Mouse (Mus musculus) heart, postnatal 36 days (tissue): ENCODE measurements around the gene Antxrl. TPM values are rescaled to one million over a fixed set of nuclear protein-coding genes. Genes with fewer than 3 reads are reported as not detected.

ENCODE experiments used
- DNase-seq, 2 experiments: peaks; one replicate each; pipeline ENCODE4 v3.0.0; 2021 to 2022
- intact Hi-C: fragments of 180-260 bp; cut with DNase I; formaldehyde crosslinking; loops from one replicate; pipeline ENCODE4 v1.15.1; 2025
- total RNA-seq, 2 experiments: library from RNA; stranded (reverse); gene quantifications; 2 replicates each; pipeline ENCODE4 v1.2.3; 2021

The Antxrl gene
- total RNA-seq, result not detected

- no peak for DNase-seq
- intact Hi-C loops, result no loop called here
These were observed at the start of gene Antxrl for GRCm38 (mm10) chr14:34052516-34052915. TSS of gene Antxrl (plus strand) at chr14:34052707.

- DNase-seq, result no peak
These were observed 37.4 kb upstream of the Antxrl start, which contains the start of gene Gm30083 for GRCm38 (mm10) chr14:34015063-34015462. TSS of gene Gm30083 (minus strand) at chr14:34015182.

GRCm38 (mm10) chr14:34016381-34016780 is 36.1 kb upstream of the Antxrl start, which contains the start of gene Gm5460:
TSS of gene Gm5460 (plus strand) at chr14:34016758.
- intact Hi-C loops, result no loop called here
- DNase-seq, result no peak

More at GRCm38 (mm10) chr14:34015063-34015462, 37.4 kb upstream of the Antxrl start, which contains the start of gene Gm30083:
- intact Hi-C loops, result no loop called here

- DNase-seq, result no peak
- intact Hi-C loops, result no loop called here
These were observed 35.6 kb upstream of the Antxrl start for GRCm38 (mm10) chr14:34016938-34017337.

- no peak for DNase-seq
- intact Hi-C loops, result no loop called here
These were observed 25.8 kb upstream of the Antxrl start for GRCm38 (mm10) chr14:34026710-34027109.

GRCm38 (mm10) chr14:34033841-34034610 is 18.5 kb upstream of the Antxrl start:
- intact Hi-C loops, result no loop called here
- no peak for DNase-seq

- intact Hi-C loops, result no loop called here
- DNase-seq, result no peak
These were observed 11.3 kb upstream of the Antxrl start for GRCm38 (mm10) chr14:34041241-34041640.

GRCm38 (mm10) chr14:34043341-34043740 is 9.2 kb upstream of the Antxrl start:
- no peak for DNase-seq
- intact Hi-C loops, result no loop called here

- no peak for DNase-seq
- intact Hi-C loops, result no loop called here
These were observed 2.3 kb upstream of the Antxrl start for GRCm38 (mm10) chr14:34050101-34050779.

- intact Hi-C loops, result no loop called here
- no peak for DNase-seq
These were observed 19.2 kb downstream of the Antxrl start for GRCm38 (mm10) chr14:34071665-34072064.

- intact Hi-C loops, result no loop called here
- no peak for DNase-seq
These were observed 22.8 kb downstream of the Antxrl start for GRCm38 (mm10) chr14:34075346-34075745.

GRCm38 (mm10) chr14:34077222-34077621 is 24.7 kb downstream of the Antxrl start:
- intact Hi-C loops, result no loop called here
- DNase-seq, result no peak

GRCm38 (mm10) chr14:34078293-34078692 is 25.8 kb downstream of the Antxrl start:
- intact Hi-C loops, result no loop called here
- DNase-seq, result no peak

- intact Hi-C loops, result loop anchor here (1.0 to 5.0 kb wide), 7 partner anchors 24 to 472 kb away; no protein-coding TSS in a partner anchor
- peak; percentile 72 to 75 for DNase-seq
These were observed 28.0 kb downstream of the Antxrl start for GRCm38 (mm10) chr14:34080321-34080997.

GRCm38 (mm10) chr14:34085731-34086130 is 33.2 kb downstream of the Antxrl start, which contains the start of gene Anxa8:
TSS of gene Anxa8 (plus strand) at chr14:34085981.
- intact Hi-C loops, result no loop called here
- peak in 1 of 2 experiments; percentile 10 for DNase-seq

- DNase-seq, result no peak
- intact Hi-C loops, result no loop called here
These were observed 34.3 kb downstream of the Antxrl start for GRCm38 (mm10) chr14:34086806-34087205.

- no peak for DNase-seq
- intact Hi-C loops, result no loop called here
These were observed 35.4 kb downstream of the Antxrl start for GRCm38 (mm10) chr14:34087856-34088398.

GRCm38 (mm10) chr14:34089796-34090195 is 37.3 kb downstream of the Antxrl start:
- no peak for DNase-seq
- intact Hi-C loops, result no loop called here

GRCm38 (mm10) chr14:34091475-34091874 is 39.0 kb downstream of the Antxrl start:
- no peak for DNase-seq
- intact Hi-C loops, result no loop called here

GRCm38 (mm10) chr14:34092856-34093255 is 40.3 kb downstream of the Antxrl start:
- intact Hi-C loops, result no loop called here
- DNase-seq, result no peak

- DNase-seq, result no peak
These were observed 43.7 kb downstream of the Antxrl start for GRCm38 (mm10) chr14:34096161-34096560.

More at GRCm38 (mm10) chr14:34096161-34096560, 43.7 kb downstream of the Antxrl start:
- intact Hi-C loops, result no loop called here
